ENCODE assay signal across 31 mouse cellular contexts in genomic region chr2:173170081-173170480, GRCm38 (mm10). TPM values are rescaled to one million over a fixed set of nuclear protein-coding genes. Genes with fewer than 3 reads are reported as not detected.
A peak's percentile ranks its signal among the peaks of the same experiment; 100 is the strongest.
DNase-seq lines count a peak whose midpoint lies in the region; ATAC-seq lines count a peak whose summit lies in the region.
"Had no signal": no experiment of that assay in that cellular context is flagged by ENCODE, and none has a peak within 500 bp of the region (broad histone marks: within the 10 kb centered on the region; RNA-seq: fewer than 3 reads in every experiment).

No protein-coding gene starts in this region.

- no peak overlapping the region for H3K27ac ChIP-seq in liver, embryonic 12.5 days
- H3K27ac ChIP-seq in liver, embryonic 16.5 days (ENCODE audit: low read length): no peak overlapping the region
- H3K27ac ChIP-seq: embryonic facial prominence, embryonic 13.5 days; forebrain, embryonic 12.5 days; gastrocnemius, adult 2 months; heart, embryonic 10.5 days; liver, embryonic 14.5 days had no signal

- H3K9ac ChIP-seq in liver, embryonic 12.5 days: no peak overlapping the region
- H3K9ac ChIP-seq in liver, embryonic 16.5 days (ENCODE audit: low read depth, low read length): no peak overlapping the region
- H3K9ac ChIP-seq: embryonic facial prominence, embryonic 13.5 days; forebrain, embryonic 12.5 days; liver, embryonic 14.5 days; stomach, embryonic 15.5 days had no signal

- H3K9me3 ChIP-seq in liver, embryonic 12.5 days (replicated peaks): no peaks in the 10 kb centered on the region
- H3K9me3 ChIP-seq in liver, embryonic 16.5 days (replicated peaks; ENCODE audit: control insufficient read depth, low read length): no peaks in the 10 kb centered on the region
- H3K9me3 ChIP-seq: embryonic facial prominence, embryonic 13.5 days; forebrain, embryonic 12.5 days; heart, embryonic 10.5 days; stomach, embryonic 15.5 days had no signal

- no peaks in the 10 kb centered on the region for H3K36me3 ChIP-seq in liver, embryonic 12.5 days
- H3K36me3 ChIP-seq in liver, embryonic 16.5 days (ENCODE audit: control insufficient read depth, insufficient read depth): no peaks in the 10 kb centered on the region
- H3K36me3 ChIP-seq: embryonic facial prominence, embryonic 13.5 days; forebrain, embryonic 12.5 days; heart, embryonic 10.5 days; stomach, embryonic 15.5 days had no signal

- H3K4me2 ChIP-seq in liver, embryonic 12.5 days: no peak overlapping the region
- no peak overlapping the region for H3K4me2 ChIP-seq in liver, embryonic 16.5 days (ENCODE audit: low read depth, low read length)
- H3K4me2 ChIP-seq: embryonic facial prominence, embryonic 13.5 days; forebrain, embryonic 12.5 days; stomach, embryonic 15.5 days had no signal

- H3K4me3 ChIP-seq in liver, embryonic 12.5 days: no peak overlapping the region
- no peak overlapping the region for H3K4me3 ChIP-seq in liver, embryonic 16.5 days (ENCODE audit: low read depth, low read length)
- H3K4me3 ChIP-seq: embryonic facial prominence, embryonic 13.5 days; erythroblast, embryonic 14.5 days; forebrain, embryonic 12.5 days; gastrocnemius, adult 2 months; heart, embryonic 10.5 days; stomach, embryonic 15.5 days had no signal

- peaks cover 31% of the 10 kb centered on the region for H3K4me1 ChIP-seq in liver, embryonic 12.5 days
- H3K4me1 ChIP-seq in liver, embryonic 16.5 days (ENCODE audit: control insufficient read depth, low read depth, low read length): peaks cover 6% of the 10 kb centered on the region; the same call in 1 of the 2 replicates

- H3K27me3 ChIP-seq in liver, embryonic 12.5 days (replicated peaks): peaks cover 53% of the 10 kb centered on the region
- H3K27me3 ChIP-seq in liver, embryonic 16.5 days (ENCODE audit: control insufficient read depth, insufficient read depth, low read depth, low read length): peaks cover 9% of the 10 kb centered on the region

- DNase-seq in heart, adult 11 months: peak; percentile 64
- no peak for DNase-seq in heart, postnatal 4 days
- DNase-seq in liver: peak; percentile 35
- DNase-seq in kidney, postnatal 14 days: peak; percentile 84
- no peak for DNase-seq in layer of hippocampus, adult 11-12 months (ENCODE audit: low spot score)
- DNase-seq: adrenal gland, postnatal 10 days; cerebellum, adult 18-20 months; cerebellum, postnatal 14 days; gastrocnemius, adult 2 months; left cerebral cortex, postnatal 4 days; midbrain, embryonic 14.5 days; right cerebral cortex, adult 18-20 months; right cerebral cortex, postnatal 4 days; thymus, adult 18-20 months had no signal

- no peak for ATAC-seq in liver, embryonic 12.5 days
- peak; percentile 43; the same call in 1 of the 2 replicates for ATAC-seq in liver, embryonic 16.5 days (ENCODE audit: low read depth)
- no peak for ATAC-seq in frontal cortex, adult (ENCODE audit: low TSS enrichment)
- ATAC-seq: hindbrain, postnatal 0 days had no signal

- WGBS in liver, embryonic 12.5 days (ENCODE audit: insufficient replicate concordance): 44% methylated on average over 2 of the region's 2 CpGs
- 58% methylated on average over 2 of the region's 2 CpGs for WGBS in liver, embryonic 16.5 days (ENCODE audit: insufficient replicate concordance)

RNA-seq across cellular contexts. Expression of gene Pck1, which starts 17.2 kb away (rescaled TPM):
- total RNA-seq in heart, postnatal 4 days (2021): 1 to 10 TPM; 4.6 to 5.4 TPM
- polyA plus RNA-seq in liver, embryonic 12.5 days (2016; fragmentation: Nextera tagmentation; extraction: Ambion mirVana): 0.07 and 0.20 TPM in 2 replicates
- polyA plus RNA-seq in liver, embryonic 16.5 days (2015; fragmentation: Nextera tagmentation; extraction: Ambion mirVana): 0.80 and 0.93 TPM in 2 replicates
- total RNA-seq: hematopoietic stem cell, adult 5-6 weeks; layer of hippocampus, postnatal 14 days; left cerebral cortex, postnatal 4 days; megakaryocyte-erythroid progenitor cell, adult 5-6 weeks had no signal
- polyA plus RNA-seq: embryonic facial prominence, embryonic 13.5 days; forebrain, embryonic 12.5 days; heart, embryonic 10.5 days; hindbrain, postnatal 0 days; lung, embryonic 16.5 days; midbrain, embryonic 14.5 days; neural tube, embryonic 11.5 days had no signal

RNA-seq across cellular contexts. Expression of gene Zbp1, which starts 48.6 kb away (rescaled TPM):
- under 1 TPM in 1 of 2 experiments, not detected in 1; 0.14 TPM for total RNA-seq in heart, postnatal 4 days (2021)
- 0.21 and 0.36 TPM in 2 replicates for polyA plus RNA-seq in liver, embryonic 12.5 days (2016; fragmentation: Nextera tagmentation; extraction: Ambion mirVana)
- polyA plus RNA-seq in liver, embryonic 16.5 days (2015; fragmentation: Nextera tagmentation; extraction: Ambion mirVana): 0.68 and 1.0 TPM in 2 replicates
- total RNA-seq: gastrocnemius, adult 2 months; hindbrain, postnatal 0 days; layer of hippocampus, postnatal 14 days had no signal
- polyA plus RNA-seq: erythroblast, embryonic 14.5 days; heart, embryonic 10.5 days; neural tube, embryonic 11.5 days had no signal

RNA-seq across cellular contexts. Expression of gene Ctcfl, which starts 50.8 kb away (rescaled TPM):
- total RNA-seq in heart, postnatal 4 days (2021): under 1 TPM; 0.14 TPM
- polyA plus RNA-seq in liver, embryonic 12.5 days (2016; fragmentation: Nextera tagmentation; extraction: Ambion mirVana): 0.04 and 0.06 TPM in 2 replicates
- 0.05 and 0.06 TPM in 2 replicates for polyA plus RNA-seq in liver, embryonic 16.5 days (2015; fragmentation: Nextera tagmentation; extraction: Ambion mirVana)
- total RNA-seq: hematopoietic stem cell, adult 5-6 weeks; hindbrain, postnatal 0 days; layer of hippocampus, postnatal 14 days; left cerebral cortex, postnatal 4 days; megakaryocyte-erythroid progenitor cell, adult 5-6 weeks had no signal
- polyA plus RNA-seq: erythroblast, embryonic 14.5 days; frontal cortex, adult 2 months; hindbrain, postnatal 0 days; large intestine, adult 2 months; midbrain, embryonic 14.5 days; neural tube, embryonic 11.5 days had no signal

Comparison
In these comparisons a context has a peak if more than half of its experiments do, and no peak if none do; other contexts are left out.
1. DNase-seq: peak in heart, adult 11 months (single experiment), liver (single experiment) and kidney, postnatal 14 days (single experiment); none in heart, postnatal 4 days (single experiment) and layer of hippocampus, adult 11-12 months (single experiment).